In genomic region chr14:11699654-11700053, GRCm38 (mm10) we compare ENCODE assay signal across 26 mouse cellular contexts.
"Had no signal": no experiment of that assay in that cellular context is flagged by ENCODE, and none has a peak within 500 bp of the region (broad histone marks: within the 10 kb centered on the region; RNA-seq: fewer than 3 reads in every experiment).

No protein-coding gene starts in this region.

- H3K4me1 ChIP-seq: liver, embryonic 12.5 days; liver, embryonic 13.5 days; liver, embryonic 15.5 days; megakaryocyte, embryonic 14.5 days had no signal

- DNase-seq: liver; liver, embryonic 13.5 days; liver, postnatal 0 days; lung, adult 2 months; lung, postnatal 4 days; midbrain, embryonic 14.5 days had no signal

- H3K4me3 ChIP-seq: limb, embryonic 10.5 days; limb, embryonic 12.5 days; limb, embryonic 13.5 days; limb, embryonic 15.5 days; liver, embryonic 12.5 days; liver, embryonic 13.5 days; liver, embryonic 15.5 days; lung, embryonic 15.5 days; megakaryocyte, embryonic 14.5 days; midbrain, embryonic 10.5 days; midbrain, embryonic 12.5 days; midbrain, embryonic 13.5 days; midbrain, embryonic 15.5 days; myocyte; neural tube, embryonic 12.5 days had no signal

- H3K36me3 ChIP-seq: limb, embryonic 10.5 days; limb, embryonic 12.5 days; limb, embryonic 13.5 days; limb, embryonic 15.5 days; liver, embryonic 12.5 days; liver, embryonic 13.5 days; liver, embryonic 15.5 days; lung, embryonic 15.5 days; midbrain, embryonic 10.5 days; midbrain, embryonic 12.5 days; midbrain, embryonic 13.5 days; midbrain, embryonic 15.5 days; neural tube, embryonic 12.5 days had no signal

- H3K4me2 ChIP-seq: limb, embryonic 12.5 days; limb, embryonic 13.5 days; limb, embryonic 15.5 days; liver, embryonic 11.5 days; liver, embryonic 12.5 days; liver, embryonic 13.5 days; liver, embryonic 15.5 days; lung, embryonic 14.5 days; lung, embryonic 15.5 days; midbrain, embryonic 11.5 days; midbrain, embryonic 12.5 days; midbrain, embryonic 13.5 days; midbrain, embryonic 15.5 days; neural tube, embryonic 12.5 days had no signal

- H3K9me3 ChIP-seq: limb, embryonic 10.5 days; limb, embryonic 12.5 days; limb, embryonic 13.5 days; limb, embryonic 15.5 days; liver, embryonic 12.5 days; liver, embryonic 13.5 days; liver, embryonic 15.5 days; lung, embryonic 15.5 days; megakaryocyte, embryonic 14.5 days; midbrain, embryonic 10.5 days; midbrain, embryonic 12.5 days; midbrain, embryonic 13.5 days; midbrain, embryonic 15.5 days; neural tube, embryonic 12.5 days had no signal

- H3K27me3 ChIP-seq: limb, embryonic 12.5 days; limb, embryonic 13.5 days; limb, embryonic 15.5 days; liver, embryonic 12.5 days; liver, embryonic 13.5 days; liver, embryonic 15.5 days; lung, embryonic 15.5 days; megakaryocyte, embryonic 14.5 days; midbrain, embryonic 12.5 days; midbrain, embryonic 13.5 days; midbrain, embryonic 15.5 days; neural tube, embryonic 12.5 days had no signal

- H3K9ac ChIP-seq: limb, embryonic 12.5 days; limb, embryonic 13.5 days; limb, embryonic 15.5 days; liver, embryonic 12.5 days; liver, embryonic 13.5 days; liver, embryonic 14.5 days; liver, embryonic 15.5 days; liver, postnatal 0 days; lung, embryonic 14.5 days; lung, embryonic 15.5 days; midbrain, embryonic 12.5 days; midbrain, embryonic 13.5 days; midbrain, embryonic 15.5 days; neural tube, embryonic 12.5 days had no signal

- ATAC-seq: liver, embryonic 12.5 days; liver, postnatal 0 days; midbrain, embryonic 13.5 days; midbrain, embryonic 15.5 days; midbrain, embryonic 16.5 days had no signal

- H3K27ac ChIP-seq: limb, embryonic 10.5 days; limb, embryonic 12.5 days; limb, embryonic 13.5 days; limb, embryonic 15.5 days; liver, embryonic 12.5 days; liver, embryonic 13.5 days; liver, embryonic 14.5 days; liver, embryonic 15.5 days; lung, embryonic 15.5 days; macrophage; midbrain, embryonic 10.5 days; midbrain, embryonic 12.5 days; midbrain, embryonic 13.5 days; midbrain, embryonic 15.5 days; neural tube, embryonic 12.5 days had no signal
